Mouse (Mus musculus) urinary bladder, postnatal 14 days (tissue): Measurements from ENCODE around the gene Flywch1.
"Not testable (repeated sequence)": the region's sequence is repeated elsewhere in the genome, so short reads cannot be mapped to it uniquely, and the experiment has no call there.

Experiments
- DNase-seq: peaks from one replicate; pipeline ENCODE4 v3.0.0; 2021; ENCODE audit warnings: low spot score

The Flywch1 gene

DNA sequence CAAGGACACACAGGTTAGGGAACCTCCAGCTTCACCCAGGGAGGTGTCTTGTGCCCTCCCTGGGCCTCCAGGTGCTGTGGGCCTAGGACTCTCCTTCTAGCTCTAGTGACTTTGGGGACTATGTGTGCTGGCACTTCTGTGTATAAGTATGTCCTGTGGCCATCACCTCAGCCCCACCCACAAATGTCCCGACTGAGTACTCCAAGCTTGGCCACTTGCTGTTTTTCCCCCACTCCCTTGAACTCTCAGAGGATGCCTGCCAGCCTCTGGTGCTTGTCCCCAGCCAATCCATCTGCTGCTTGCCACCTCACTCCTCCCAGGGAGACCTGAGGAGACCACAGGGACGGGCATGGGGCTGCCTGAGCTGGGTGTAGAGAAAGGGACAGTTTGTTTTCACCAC lies 7.0 kb upstream of the Flywch1 start:
- DNase-seq, result no peak

DNA sequence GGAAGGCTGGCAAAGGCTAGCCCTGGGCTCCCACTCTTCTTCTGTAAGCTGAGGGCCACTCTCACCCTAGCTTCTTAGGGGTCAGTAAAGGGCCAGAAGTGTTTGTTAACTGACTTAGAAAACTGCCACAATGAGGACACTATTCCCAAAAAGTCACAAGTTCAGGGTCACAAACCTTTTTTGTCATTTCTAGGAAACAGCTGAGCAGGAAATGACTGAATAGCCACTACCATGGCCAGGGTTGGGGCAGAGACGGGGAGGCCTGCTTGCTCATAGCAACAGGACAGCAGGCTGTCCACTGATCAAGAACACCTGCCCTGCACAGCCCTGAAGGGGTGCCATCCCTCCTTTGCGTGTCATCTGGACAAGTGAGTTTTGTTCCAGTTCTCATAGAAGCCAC lies 5.7 kb upstream of the Flywch1 start:
- no peak for DNase-seq

DNA sequence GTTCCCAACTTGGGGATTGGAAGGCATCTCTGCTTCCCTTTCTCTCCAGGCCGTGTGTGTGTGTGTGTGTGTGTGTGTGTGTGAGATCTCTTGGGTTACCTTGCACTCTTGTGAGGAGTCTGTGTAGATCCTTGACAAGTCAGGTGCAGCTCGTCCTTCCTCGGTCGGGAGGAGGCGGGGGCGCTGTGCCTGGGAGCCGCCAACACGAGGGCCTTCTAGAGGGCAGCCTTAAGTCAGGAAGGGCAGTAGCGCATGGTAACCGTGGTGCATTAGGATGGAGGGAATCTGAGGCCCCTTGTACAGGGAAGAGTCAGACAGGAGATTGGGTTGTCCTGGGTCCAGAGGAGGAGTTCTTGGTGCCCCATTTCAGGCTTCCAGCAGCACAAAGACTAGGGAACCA lies 4.8 kb upstream of the Flywch1 start:
- no peak for DNase-seq

DNA sequence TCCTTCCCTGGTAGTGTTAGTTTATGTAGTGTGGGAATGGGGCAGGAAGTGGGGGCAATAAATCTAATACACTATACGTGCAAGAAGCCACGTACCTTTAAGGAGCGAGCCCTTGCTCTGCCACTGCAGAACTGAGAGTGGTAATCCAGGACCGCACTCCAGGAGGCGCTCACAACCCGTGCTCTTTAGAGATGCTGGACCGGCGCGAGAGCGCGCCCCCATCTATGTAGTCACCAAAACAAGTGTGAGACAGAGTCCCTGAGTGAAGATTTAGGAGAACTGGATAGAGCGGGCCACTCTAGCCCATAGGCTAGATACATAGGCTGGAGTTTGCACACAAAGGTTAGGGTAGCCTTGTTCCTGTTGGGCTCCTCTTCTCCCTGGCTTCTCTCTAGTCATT lies 2.7 kb upstream of the Flywch1 start:
- peak; percentile 86 for DNase-seq

DNA sequence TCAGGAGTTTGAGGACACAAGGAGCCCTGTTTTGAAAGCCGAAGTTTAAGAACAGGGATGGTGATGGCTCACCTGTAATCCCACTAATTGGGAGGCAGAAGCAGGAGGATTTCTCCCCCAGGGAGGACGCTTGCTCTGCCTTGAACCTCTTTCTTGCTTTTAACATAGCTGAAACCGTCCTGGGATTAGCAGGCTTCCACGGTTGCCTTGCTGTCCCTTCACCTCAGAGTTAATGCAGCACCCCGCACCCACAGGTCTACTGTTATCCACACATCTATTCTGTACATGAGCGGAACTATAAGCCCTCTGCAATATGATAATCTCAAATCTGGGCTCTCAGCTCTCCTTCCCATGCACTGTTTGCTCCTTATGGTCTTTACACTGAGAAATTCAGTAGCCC lies 2.3 kb upstream of the Flywch1 start:
- DNase-seq, result no peak

DNA sequence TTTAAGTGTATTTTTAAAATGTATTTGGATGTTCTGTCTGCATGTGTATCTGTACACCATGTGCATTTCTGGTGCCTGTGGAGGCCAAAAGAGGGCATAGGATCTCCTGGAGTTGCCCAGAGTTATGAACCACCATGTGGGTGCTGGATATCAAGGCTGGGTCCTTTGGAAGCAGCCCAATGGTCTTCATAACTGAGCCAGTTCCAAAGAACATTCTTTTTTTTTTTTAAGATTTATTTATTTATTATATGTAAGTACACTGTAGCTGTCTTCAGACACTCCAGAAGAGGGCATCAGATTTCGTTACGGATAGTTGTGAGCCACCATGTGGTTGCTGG lies 786 bp upstream of the Flywch1 start:
- DNase-seq, result not testable (repeated sequence)

DNA sequence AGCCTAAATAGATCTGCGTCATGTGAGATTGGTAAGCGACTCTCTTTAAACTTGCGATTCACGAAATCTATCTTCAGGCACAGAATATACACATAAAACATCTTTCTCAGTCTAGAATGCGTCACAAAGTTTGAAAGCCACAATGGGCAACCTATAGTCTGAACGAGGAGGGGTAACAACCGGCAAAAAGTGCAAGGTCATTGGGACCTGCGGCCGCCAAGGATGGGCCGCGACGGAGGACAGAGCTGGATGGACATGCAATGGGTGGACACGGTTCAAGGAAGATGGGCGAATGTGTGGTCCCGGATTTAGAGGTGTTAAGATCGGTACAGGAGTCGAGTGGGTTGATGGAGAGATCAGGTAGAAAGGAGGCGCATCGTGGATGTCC lies 512 bp downstream of the Flywch1 start:
- no peak for DNase-seq

DNA sequence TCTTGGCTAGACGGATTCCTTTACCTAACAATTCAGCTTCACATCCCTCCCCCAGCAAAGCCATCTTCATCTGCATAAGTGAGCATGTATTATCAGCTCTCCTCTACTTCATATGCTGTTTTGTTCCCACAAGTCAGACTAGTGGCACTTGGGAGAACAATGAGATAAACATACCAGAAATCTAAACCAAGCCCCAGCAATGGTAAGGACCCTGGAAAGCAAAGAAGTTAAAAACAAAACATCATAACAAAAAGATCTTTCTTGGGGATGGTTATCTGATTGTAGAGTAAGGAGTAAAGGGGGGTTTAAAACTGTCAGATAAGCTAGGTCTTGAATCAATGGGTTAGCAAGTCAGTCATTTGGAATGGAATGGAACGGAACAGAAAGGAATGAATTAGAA lies 909 bp downstream of the Flywch1 start:
- DNase-seq, result no peak

DNA sequence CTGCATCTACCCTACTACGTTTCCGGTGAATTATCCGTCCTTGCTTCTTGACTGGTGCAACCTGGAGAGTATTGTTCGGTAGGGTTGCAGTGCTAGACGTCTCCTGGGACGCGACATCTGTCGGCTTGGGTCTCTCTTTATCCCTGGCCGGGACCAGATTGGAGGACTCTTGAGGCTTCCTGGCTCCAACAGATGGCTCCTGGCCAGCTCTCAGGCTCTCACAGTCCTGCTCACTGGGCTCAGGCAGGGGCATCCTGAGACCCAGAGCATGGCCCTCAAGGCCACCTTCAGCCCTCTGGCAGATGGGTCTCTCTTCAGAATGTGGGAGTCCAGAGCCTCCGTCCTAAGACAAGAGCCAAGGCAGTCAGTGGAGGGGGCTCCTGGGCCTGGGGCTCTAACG lies 8.4 kb downstream of the Flywch1 start:
- no peak for DNase-seq

DNA sequence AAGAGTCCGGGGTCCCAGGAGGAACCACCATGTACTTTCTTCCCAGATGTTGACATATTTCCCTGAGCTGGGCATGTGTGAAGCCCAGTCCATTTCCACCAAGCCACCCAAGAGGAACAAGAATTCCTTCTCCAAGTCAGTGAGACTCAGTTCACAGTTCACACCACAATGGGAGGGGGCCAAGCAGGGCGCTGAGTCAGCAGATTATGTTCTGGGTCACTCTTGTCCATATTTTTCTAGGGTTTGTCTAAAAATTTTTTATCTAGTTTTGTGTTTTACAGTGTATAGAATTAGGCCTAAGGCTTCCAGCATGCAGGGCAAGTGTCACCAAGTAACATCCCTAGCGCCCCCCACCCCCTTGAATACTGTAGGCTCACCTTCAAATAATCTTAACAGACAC lies 10.2 kb downstream of the Flywch1 start:
- DNase-seq, result no peak

DNA sequence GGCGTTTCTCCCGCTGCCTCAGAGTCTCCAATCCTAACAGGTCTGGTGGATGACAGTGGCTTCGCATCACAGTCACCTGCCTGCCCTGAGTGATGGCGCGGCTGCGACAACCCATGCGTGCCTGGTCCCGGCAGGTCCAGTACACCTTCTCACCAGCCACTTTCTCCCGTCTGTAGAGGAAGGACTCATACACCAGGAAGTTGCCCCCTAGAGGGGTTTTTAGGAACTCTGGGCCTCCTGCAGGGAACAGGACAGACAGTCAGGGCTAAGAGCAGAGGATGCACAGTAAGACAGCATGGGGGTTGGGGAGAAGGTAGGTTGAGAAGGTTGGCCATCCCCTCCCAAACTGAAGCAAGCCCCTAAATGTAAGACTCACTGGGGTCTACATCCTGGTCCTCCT lies 11.2 kb downstream of the Flywch1 start:
- no peak for DNase-seq

DNA sequence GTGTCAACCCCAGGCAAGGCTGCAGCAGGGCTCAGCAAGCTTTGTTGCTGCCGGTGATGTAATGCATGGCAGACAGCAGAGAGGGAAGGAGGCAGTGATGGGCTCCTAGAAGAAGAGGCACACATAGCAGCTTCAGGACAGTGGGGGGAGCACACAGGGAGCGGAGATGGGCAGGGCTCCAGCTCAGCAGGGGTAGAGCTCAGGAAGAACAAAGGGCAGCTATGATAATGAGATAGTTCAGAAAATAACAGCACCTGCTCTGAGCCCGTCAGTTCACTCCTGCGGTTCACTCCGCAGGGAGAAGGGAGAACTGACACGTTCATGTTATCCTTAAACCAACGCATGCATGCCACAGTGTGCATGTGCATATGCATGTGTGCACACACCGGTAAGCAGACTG lies 12.6 kb downstream of the Flywch1 start:
- no peak for DNase-seq

DNA sequence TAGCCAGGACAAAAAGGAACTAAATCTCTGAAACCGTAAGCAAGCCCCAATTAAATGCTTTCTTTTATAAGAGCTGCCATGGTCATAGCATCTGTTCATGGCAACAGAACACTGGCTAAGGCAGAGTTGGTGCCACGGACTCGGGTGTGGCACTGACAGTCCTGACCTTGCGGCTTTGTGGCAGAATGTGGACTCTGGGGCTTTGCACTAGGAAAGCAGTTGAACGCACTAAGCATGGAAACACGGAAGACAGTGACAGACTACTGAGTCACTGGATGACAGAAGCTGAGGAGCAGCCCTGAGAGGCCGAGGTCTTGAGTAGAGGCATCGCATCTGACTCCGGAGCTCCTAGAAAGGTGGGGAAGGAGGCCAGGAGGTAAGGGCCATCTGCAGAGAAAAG lies 13.8 kb downstream of the Flywch1 start:
- DNase-seq, result no peak

DNA sequence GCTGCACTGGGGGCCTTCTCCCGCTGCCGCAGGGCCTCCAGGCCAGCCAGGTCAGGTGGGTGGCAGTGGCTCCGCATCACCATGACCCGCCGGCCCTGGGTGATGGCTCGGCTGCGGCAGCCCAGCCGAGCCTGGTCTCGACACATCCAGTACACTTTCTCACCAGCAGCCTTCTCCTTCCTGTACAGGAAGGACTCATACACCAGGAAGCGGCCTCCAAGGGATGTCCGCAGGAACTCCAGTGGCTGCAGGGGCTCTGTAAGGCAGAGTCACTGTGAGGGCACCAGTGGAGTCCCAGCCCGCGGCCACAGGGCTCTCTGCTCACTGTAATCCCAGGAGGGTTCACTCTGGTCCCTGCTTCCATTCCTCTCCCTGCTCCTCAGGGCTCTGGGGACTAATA lies 15.7 kb downstream of the Flywch1 start:
- no peak for DNase-seq

DNA sequence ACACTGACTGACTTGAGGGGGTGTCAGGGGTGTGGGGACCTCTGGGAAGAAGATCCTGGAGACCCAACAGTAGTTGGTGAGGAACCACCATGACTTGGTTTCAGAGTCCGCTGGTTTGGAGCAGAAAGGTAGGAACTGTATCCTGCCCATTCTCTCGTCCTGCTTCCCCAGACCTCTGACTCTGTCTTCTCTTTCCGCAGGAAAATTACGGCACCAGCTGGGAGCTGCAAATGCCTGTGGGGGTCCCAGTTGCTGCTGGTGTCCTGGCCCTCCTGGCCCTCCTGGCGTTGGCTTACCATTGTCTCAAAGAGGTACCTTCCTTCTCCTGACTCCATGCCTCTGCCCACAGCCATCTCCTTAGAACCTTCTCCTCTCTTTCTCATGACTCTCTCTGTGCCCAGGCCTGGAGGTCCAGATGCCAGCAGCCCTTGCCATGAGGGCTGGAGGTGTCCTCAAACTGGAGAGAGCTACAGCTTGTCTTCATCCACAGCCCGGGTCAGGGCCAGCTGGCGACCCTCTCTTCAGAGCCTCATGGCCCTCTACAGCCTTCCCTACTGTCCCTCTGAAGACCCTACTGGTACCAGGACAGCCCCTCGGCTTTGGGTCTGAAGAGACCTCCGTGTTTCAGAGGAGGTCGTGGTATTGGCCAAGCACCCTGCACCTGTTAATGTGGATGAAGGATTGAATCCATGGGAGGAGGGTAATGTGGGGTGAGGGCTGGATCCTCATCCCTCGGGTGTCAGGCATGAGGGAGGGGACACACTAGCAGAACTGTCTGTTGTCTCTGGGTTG lies 21.8 kb downstream of the Flywch1 start:
- DNase-seq, result no peak

DNA sequence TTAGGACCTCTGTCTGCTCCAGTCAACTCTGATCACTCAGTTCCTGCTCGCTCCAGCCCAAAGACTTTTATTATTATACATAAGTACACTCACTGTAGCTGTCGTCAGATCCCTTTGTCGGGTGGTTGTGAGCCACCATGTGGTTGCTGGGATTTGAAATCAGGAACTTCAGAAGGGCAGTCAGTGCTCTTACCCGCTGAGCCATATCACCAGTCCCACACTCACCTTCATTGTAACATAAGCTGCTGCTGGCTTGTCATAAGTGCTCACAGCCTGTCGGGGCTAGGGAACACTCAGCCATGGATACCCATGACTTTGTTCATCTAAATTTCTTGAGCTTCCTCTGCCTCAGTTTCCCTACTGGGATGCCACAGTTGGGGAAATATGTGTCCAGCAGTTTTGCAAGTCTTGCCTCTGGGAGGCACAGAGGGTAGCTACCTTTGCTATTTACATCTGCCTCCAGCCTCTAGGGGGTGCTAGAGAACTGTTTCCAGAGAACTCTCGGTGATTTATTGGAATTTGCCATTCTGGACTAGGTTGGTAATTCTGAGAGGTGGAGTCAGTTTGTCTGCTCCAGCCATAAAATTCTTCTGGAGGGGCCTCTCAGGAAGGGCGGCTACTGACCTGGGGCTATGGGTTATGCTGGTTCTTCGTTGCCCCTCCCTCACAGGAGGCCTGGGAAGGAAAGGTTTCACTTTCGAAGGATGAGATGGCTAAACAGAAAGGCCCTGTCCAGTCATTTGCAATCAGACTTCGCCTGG lies 22.6 kb downstream of the Flywch1 start:
- DNase-seq, result peak; percentile 78

DNA sequence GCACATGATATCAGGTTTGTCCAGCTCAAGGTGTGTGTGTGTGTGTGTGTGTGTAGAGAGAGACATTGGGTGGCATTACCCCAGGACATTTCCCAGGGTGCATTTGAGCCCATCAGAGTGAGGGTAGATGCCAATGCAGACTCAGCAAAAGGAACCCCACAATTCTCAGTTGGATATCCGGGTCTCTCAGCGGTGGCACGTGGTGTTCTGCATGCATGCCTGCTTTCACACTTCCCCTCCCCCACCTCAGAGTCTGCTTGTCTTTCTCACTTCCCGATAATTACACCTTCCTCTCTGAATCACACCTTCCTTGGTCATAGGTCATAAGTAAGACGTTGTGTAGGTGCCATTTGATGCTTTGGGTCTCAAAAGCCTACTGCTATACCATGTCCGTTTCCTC lies 23.4 kb downstream of the Flywch1 start:
- DNase-seq, result no peak

DNA sequence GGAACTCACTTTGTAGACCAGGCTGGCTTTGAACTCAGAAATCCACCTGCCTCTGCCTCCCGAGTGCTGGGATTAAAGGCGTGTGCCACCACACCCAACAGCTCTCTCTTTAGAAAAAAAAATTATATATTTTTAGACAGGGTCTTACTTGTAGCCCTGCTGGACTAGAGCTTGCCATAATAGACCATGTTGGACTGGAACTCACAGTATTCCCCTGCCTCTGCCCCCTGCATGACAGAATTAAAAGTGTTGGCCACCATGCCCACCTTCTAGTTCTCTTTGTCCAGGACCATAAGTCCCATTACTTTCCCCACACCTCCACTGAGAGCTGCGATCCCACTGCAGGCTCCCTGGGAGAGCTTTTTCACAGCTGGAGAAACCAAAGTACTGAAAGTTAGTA lies 23.9 kb downstream of the Flywch1 start:
- no peak for DNase-seq

DNA sequence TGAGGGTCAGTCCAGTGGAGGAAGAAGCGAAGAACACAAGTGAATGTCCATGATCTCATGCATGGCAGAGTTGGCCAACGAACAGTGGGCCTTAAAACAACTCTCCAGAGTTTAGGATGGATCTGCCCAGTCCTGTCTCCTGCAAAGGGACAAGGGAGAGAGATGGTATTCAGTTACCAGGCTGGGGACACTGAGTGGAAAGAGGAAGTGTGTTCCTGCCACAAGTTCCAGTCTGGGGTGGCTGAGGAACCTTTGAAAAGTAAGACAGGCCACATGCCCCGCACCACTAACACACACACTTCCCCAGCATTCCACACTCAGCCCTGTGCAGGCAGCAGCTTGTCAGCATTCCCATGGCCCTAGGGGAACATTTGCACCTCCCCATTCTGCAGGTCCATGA lies 24.6 kb downstream of the Flywch1 start:
- no peak for DNase-seq

DNA sequence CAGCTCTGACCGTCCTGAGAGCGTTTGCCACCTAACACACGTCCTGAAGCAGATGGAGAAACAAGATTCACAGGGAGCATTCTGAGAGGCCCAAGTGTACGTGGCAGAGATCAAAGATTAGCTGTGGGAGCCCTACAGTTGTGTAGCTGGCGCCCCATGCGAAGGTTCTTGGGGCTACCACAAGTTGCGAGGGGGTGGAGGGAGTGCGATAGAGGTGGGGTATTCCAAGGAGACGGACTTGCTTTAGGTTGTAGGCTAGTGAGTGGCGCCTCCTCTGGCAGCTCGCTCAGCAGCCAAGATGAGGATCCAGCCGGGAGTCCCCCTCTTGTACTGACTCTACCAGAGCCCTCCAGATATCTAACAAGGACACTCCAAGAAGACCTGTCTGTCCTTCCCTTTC lies 25.1 kb downstream of the Flywch1 start:
- no peak for DNase-seq

DNA sequence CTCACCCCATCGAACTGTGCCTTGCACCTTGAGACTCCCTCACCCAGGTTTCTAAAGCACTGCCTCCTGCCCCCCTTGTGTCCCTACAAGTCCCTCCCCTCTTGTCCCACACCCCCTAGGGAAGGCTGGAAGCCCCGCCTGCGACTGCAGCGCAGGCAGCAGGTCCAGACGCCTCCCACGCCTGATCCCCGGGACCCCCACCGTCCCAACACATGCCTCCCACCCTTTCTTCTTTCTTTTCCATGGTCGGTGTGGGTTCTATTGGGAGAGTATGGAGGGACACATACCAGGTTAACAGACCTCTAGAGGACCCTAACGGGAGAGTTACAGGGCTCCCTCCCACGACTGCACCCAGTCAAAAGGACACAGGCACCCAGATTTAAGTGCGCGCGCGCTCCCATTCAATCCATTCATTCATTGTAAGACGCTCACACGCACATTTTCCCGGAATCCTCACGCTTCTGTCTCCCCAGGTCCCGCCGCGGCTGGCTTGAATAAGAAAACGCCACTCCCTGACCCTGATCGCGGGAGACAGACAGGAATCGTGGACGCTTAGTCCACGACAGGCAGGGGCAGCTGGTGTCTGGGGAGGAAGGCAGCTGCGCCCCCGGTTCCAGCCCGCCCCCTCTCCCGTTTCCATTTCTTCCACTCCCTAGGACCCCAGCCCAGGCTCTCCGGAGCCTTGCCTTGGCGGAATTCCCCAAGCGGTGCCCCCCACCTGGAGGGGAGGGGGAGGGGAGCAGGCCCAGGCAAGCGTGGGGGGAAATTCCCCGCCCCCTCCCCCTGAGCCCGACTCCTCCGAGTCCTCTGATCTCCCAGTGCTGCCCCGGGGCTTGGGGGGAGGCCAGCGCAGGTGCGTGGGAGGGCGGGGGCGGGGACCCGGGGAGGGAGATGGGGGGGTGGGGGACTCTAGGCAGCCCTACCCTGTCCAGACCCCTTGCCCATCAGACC lies 25.8 kb downstream of the Flywch1 start, which contains the start of gene Kremen2:
Kremen2 (minus strand) TSS at position 533 of the 951 bp plus-strand sequence.
- no peak for DNase-seq

DNA sequence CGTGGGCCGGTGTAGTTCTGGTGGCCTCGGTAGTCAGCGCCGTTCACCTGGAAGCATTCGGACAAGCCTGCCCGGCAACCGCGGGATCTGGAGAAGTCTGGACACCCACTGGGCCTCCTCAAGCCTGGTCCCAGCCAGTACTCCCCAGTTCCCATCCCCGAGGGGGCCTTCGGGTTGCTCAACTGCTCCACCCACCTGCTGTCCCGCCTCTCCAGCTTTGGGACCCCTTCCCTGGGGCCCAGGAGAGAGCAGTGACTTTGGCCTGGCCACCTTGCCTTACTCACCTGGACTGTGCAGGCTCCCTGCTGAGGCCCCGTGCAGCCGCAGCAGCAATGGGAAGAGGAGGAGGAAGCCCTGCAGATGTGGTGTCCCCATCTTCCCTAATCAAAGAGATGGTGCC lies 26.8 kb downstream of the Flywch1 start:
- no peak for DNase-seq

DNA sequence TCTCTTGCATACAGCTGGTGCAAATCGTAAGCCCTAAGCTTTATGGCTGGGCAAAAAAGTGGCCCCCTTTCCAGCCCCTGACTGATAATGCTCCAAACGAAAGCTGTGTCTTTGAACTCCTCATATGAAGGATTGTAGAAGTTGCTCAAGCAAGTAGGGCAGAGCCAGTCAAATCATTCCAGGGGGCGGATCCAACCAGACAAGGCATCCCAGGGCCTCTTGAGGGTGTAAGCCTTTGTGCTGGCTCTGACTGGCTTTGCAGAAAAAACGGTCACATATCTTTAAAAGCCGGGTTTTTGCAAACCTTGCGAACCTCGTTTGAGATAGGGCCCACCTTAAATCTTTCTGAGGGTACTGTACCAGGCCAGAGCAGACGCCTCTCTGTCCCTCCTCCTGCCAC lies 27.3 kb downstream of the Flywch1 start:
- DNase-seq, result no peak
